Mouse (Mus musculus): ENCODE data around the gene Tagln3.

Gene Tagln3

DNA sequence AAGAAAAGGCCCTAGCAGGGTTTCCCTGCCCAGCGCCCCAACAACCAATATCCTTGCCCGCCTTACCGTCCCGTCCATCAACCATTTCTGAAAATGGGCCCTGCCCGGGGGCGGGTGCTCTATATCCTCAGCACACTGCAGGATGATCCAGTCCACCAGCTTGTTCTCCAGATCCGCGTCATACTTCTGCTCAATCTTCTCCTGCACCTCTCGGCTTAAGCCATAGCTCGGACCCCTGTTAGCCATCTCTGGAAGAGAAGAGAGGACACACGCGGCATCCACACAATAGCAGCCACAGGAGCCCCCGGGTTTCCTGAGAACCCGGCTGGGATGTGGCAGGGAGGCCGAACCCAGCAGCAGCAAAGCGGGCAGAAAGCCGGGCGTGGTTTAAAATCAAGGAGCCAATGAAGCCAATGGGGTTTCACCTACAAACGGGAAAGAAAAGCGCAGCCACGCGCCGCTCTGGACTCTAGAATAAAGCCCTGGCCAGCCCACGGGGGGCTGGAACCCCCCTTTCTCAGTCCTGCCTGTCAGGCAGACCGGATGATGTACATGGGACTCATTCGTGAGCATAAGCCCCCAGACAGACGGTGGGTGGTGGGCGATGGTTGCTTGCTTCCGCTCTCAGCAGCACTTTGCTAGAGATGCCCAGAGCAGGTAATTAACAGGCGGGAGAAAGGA, at the start of gene Tagln3:
Tagln3 (minus strand) TSS at position 548 of the 681 bp plus-strand sequence.
- DNase-seq, result peak; percentile 86 to 88

- DNase-seq, result no peak
These were observed 46.5 kb upstream of the Tagln3 start for GRCm38 (mm10) chr16:45770914-45771313.

- peak; percentile 81 to 82 for DNase-seq
These were observed 43.6 kb upstream of the Tagln3 start for GRCm38 (mm10) chr16:45767853-45768640.

DNA sequence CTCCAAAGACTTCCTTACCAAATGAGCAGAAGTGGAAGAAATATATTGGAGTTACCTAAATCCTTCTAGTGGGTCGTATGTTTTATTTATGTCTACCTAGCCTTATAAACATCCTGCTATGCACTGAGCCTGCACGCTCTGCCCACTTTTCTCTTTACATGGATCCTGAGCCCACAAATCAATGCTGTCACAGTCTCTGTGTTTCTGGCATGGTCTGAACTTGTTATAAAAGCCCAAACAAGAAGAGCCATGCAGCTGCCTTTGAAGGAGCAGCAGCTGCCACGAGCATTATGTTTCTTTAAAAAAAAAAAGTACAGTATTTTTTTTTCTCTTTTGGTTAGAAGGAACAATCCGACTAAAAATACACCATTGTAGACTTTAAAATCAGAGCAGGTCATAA, 43.0 kb upstream of the Tagln3 start:
- no peak for DNase-seq

DNA sequence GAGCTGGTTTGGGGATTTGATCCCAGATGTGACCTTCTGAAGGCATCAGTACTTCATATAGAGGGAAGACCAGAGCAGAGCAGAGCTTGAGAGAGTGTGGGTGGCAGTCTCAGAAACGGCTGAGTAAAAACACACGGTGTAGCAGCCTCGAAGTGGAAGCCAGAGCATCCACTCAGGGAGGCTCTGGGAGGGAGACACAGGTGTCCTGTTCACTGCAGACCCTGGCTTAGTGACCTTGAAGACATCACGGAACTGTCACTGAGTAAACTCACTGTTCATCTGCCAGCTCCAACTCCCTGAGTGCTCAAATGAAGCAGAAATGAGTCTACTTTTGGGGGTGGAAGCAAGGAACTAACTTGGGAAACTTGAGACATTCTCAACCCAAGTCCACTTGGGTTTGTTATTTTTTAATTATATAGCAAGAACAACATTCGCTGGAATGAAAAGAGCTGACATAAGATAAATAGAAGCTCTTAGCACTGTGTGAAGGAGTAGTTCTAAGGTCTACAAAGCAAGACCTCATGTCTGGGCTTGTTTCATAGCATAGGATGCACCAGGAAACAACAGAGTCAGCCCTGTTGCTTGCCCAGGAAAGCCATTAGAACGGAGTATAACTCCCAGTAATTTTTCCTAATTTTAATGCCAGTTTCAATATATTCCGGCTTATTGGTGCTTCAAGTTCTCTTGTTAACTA, 41.5 kb upstream of the Tagln3 start:
- DNase-seq, result no peak

GRCm38 (mm10) chr16:45765102-45765501, 40.7 kb upstream of the Tagln3 start:
- DNase-seq, result no peak

- DNase-seq, result no peak
These were observed 38.6 kb upstream of the Tagln3 start for GRCm38 (mm10) chr16:45762859-45763505.

- DNase-seq, result no peak
These were observed 37.0 kb upstream of the Tagln3 start for GRCm38 (mm10) chr16:45761425-45761824.

- DNase-seq, result no peak
These were observed 34.4 kb upstream of the Tagln3 start for GRCm38 (mm10) chr16:45758726-45759269.

DNA sequence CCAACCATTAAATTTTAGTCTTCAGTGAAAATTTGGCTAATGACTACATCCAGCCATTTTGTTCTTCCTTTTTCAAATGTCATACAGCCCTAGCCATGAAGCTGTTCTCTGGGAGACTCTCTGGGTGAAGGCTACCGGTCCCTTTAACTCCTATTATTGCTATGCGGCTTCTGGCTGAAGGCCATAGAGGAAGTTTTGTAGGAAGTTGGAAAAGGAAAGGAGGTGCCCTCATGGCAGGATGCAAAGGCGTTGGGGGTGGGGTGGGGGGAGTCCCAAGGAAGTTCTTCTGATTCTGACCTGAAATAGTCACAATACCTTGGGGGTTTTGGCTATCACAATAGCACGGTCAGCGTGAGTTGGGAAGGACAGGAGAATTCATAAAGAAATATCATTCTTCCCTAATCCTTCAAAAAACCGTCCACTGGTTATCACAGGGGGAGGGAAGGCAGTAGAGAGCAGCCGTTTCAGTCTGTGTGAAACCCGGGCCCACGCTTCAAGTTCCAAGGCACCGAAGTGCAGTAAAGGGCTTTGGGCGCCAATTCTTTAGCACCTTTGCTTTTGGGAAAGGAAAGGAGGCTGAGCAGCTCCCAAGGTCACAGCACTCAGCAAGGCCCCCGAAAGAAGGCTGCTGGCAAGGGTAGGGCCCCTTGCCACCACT, 33.1 kb upstream of the Tagln3 start:
- no peak for DNase-seq

DNA sequence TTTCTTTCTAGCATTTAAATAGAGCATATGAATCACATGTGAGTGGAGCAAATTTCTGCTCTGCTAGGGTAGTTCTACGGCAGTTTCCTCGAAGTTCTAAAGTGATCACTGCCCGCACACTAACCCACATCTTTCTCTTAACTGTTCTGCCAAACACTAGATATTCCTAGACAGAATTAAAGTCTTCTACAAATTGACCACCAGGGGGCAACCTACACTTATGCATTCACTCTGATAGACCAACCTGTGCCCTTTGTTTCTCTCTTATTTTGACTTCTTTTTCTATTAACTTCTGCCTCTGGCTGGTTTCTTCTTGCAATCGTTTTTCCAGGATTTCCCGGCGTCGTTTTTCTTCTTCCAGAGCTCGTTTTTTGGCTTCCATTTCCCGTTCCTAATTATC, 32.4 kb upstream of the Tagln3 start:
- DNase-seq, result peak in 1 of 2 experiments; percentile 60

- DNase-seq, result no peak
These were observed 19.3 kb upstream of the Tagln3 start for GRCm38 (mm10) chr16:45743591-45744144.

GRCm38 (mm10) chr16:45742615-45743476, 18.4 kb upstream of the Tagln3 start, which contains the start of gene Abhd10:
Abhd10 (minus strand) TSS chr16:45742955.
- peak; percentile 99 to 100 for DNase-seq

GRCm38 (mm10) chr16:45737880-45738279, 13.5 kb upstream of the Tagln3 start:
- DNase-seq, result no peak

DNA sequence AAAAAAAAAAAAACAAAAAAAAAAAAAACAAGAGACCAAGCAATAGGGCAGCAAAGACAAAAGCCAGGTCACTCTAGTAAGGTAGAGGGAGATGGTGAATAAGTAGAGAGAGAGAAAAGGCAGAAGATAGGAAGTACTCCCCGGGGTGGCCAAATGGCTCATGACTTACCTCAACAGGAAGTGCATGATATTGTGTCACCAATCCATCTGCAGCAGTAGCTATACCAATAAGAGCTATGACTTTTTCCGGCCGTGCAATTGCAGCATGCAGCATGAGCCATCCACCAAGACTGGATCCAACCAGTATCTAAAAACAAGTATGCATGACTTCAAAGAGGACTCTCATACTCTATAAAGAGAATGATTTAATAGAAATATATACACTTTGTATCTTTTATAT, 12.3 kb upstream of the Tagln3 start:
- DNase-seq, result no peak

DNA sequence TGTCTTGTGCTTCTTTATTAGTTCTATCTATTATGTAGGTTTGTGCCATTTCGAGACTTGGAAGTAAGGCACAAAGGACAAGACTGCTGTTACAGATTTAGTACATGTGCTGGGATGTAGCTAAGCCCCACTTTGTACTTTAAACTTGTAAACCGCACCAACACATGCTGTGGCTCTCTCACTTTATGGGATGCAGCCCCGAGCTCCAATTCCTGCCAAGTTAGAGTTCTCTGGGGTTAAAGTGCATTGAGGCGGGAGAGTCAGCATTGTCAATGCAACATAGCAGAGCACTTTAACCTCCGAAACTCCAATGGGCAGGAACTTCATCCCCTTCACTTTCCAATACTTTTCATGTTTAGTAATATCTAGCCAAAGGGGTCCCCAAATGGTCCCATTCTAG, 4.8 kb upstream of the Tagln3 start:
- DNase-seq, result no peak

DNA sequence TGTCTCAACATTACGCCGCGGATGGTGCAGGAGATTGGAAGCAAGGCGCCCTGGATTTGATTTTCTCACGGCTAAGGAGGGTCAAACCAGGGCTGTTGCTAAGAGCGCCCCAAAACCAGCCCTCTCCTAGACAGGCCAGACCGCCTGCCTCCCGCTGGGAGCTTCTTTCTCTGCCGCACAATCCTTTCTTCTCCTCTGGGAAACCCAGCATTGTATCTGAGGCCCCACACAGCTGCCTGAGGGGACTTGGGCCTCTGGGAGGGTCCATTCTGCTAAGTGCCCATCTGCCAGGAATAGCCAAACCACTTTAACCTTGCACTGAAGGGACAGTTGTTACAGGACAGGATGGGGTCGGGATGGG, 314 bp upstream of the Tagln3 start:
- peak in 1 of 2 experiments; percentile 76 for DNase-seq

DNA sequence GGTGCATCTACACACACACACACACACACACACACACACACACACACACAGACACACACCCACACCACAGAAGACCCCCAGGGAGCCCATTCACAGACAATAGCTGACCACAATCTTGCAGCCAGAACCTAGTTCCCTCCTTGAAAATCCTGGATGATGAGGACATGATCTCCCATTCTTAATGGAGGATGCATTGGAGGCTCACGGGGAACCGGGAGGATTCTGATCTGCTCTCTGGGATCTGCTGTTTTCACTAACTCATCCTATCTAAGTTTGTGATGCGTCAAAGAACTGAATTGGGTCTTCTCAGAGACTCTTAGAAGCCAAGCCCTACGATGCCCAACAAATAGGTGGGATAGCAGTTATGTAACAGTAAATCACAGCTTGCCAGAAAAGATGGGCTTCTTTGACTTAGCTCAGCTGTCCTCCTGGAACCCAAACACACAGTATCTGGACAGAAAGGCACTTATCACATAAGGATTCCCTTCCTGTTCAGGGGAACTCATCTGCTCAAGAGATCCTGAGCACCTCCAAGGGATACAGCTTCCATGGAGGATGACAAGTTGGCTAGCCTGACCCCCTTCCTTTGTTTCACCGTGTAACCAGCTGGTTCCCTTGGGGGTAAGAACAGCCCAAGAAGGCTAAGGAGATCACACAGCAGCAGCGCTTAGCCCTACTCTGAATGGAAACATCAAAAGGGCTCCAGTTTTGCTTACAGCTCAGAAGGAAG, 1.1 kb downstream of the Tagln3 start:
- DNase-seq, result peak; percentile 47 to 64

GRCm38 (mm10) chr16:45722460-45722951, 1.9 kb downstream of the Tagln3 start:
- peak; percentile 68 to 69 for DNase-seq

All from cerebellum, postnatal 25 days (tissue).